Mouse (Mus musculus) thymus, adult 2 months (tissue): ENCODE results near the gene Pcp4.

Source experiments
- CTCF ChIP-seq: fragments of 200-500 bp; IDR thresholded peaks from 2 replicates; pipeline ENCODE4 v1.5.1; 2012; ENCODE audit warnings: mild to moderate bottlenecking, control low read depth, low read length, moderate library complexity, borderline replicate concordance; ENCODE audit not compliant: control insufficient read depth, poor library complexity, insufficient read depth; ENCODE audit errors: extremely low read depth
- POLR2A ChIP-seq: fragments of 200-500 bp; IDR thresholded peaks from 2 replicates; pipeline ENCODE4 v1.6.1; 2012; ENCODE audit warnings: mild to moderate bottlenecking, low read length, control low read depth, moderate library complexity; ENCODE audit not compliant: control insufficient read depth, poor library complexity, insufficient read depth; ENCODE audit errors: extremely low read depth

- TF ChIP-seq CTCF (no peak), POLR2A (no peak)
Observed at GRCm38 (mm10) chr16:96472816-96473215, 5.4 kb downstream of the Pcp4 start.
